Mouse (Mus musculus) WW6 (cell line): ENCODE results near the gene Prr5l.

ENCODE experiments used
- DNase-seq: peaks from one replicate; pipeline ENCODE4 v3.0.0-alpha.2; 2013; ENCODE audit warnings: low read depth, low spot score

Gene Prr5l

GRCm38 (mm10) chr2:101723333-101723881 is 159.4 kb downstream of the Prr5l start:
- no peak for DNase-seq

GRCm38 (mm10) chr2:101722370-101723332 is 160.2 kb downstream of the Prr5l start:
- peak; percentile 26 for DNase-seq

GRCm38 (mm10) chr2:101721835-101722234 is 161.0 kb downstream of the Prr5l start:
- no peak for DNase-seq

GRCm38 (mm10) chr2:101717162-101717561 is 165.7 kb downstream of the Prr5l start:
- DNase-seq = no peak

- DNase-seq = peak; percentile 34
Observed at GRCm38 (mm10) chr2:101715650-101716323, 167.0 kb downstream of the Prr5l start.

GRCm38 (mm10) chr2:101711608-101712007 is 171.2 kb downstream of the Prr5l start:
- DNase-seq = no peak

GRCm38 (mm10) chr2:101705941-101706485 is 176.8 kb downstream of the Prr5l start:
- DNase-seq = no peak

- DNase-seq = no peak
Observed at GRCm38 (mm10) chr2:101699284-101699683, 183.5 kb downstream of the Prr5l start.

- DNase-seq = no peak
Observed at GRCm38 (mm10) chr2:101695584-101695983, 187.2 kb downstream of the Prr5l start.

GRCm38 (mm10) chr2:101693577-101694215 is 189.1 kb downstream of the Prr5l start:
- DNase-seq = no peak

GRCm38 (mm10) chr2:101693043-101693442 is 189.8 kb downstream of the Prr5l start:
- DNase-seq = no peak

- DNase-seq = no peak
Observed at GRCm38 (mm10) chr2:101690252-101690827, 192.5 kb downstream of the Prr5l start.

GRCm38 (mm10) chr2:101688011-101688410 is 194.8 kb downstream of the Prr5l start:
- DNase-seq = no peak

- DNase-seq = no peak
Observed at GRCm38 (mm10) chr2:101684421-101684820, 198.4 kb downstream of the Prr5l start.

GRCm38 (mm10) chr2:101679164-101679784 is 203.6 kb downstream of the Prr5l start:
- DNase-seq = no peak

GRCm38 (mm10) chr2:101678236-101679021 is 204.4 kb downstream of the Prr5l start, which contains the start of gene Traf6:
Gene Traf6, plus strand, starts transcription at chr2:101678429.
- peak; percentile 63 for DNase-seq

- no peak for DNase-seq
Observed at GRCm38 (mm10) chr2:101673547-101673946, 209.3 kb downstream of the Prr5l start.

GRCm38 (mm10) chr2:101668751-101669150 is 214.1 kb downstream of the Prr5l start:
- DNase-seq = no peak

- DNase-seq = no peak
Observed at GRCm38 (mm10) chr2:101665703-101666092, 217.1 kb downstream of the Prr5l start.
